Mouse (Mus musculus): ENCODE data around the gene Stk32b. TPM values are rescaled to one million over a fixed set of nuclear protein-coding genes. Genes with fewer than 3 reads are reported as not detected.

Gene Stk32b
- total RNA-seq, 1 experiment = 0.13 TPM

DNA sequence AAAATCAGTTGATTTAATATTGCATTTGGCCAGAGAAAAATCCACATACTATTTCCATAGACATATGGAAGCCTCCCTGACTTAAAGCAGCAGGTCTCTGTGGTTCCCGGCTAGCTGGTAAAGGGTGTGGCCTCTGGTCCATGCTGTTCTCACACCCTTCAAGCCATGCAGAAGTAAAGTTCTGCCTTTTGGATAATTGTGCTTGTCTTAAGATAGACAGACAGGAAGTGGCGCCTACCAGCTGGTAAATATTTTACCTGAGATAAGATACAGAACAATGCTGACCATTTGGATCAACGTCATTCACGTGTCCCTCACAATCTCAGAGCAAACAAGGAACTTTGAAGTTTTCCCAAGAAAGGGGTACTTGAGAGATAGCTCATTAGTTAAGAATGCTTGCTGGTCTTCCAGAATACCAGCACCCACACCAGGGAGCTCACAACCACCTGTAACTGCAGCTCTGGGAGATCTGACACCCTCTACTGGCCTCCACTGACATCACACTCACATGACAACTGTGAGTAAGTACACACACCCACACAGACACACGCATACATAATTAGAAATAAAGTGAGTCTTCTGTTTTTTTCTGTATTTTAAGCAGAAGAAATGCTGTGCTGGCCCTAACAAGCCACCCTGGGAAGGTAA is 7.6 kb downstream of the Stk32b start:
- no peak overlapping the region for H3K4me3 ChIP-seq (ENCODE audit: insufficient read depth in 1 of 2, low read depth in 1 of 2, low read length in 2 of 2, poor library complexity in 1 of 2, severe bottlenecking in 1 of 2)
- no peaks in the 10 kb centered on the region for H3K9me3 ChIP-seq (ENCODE audit: control insufficient read depth, insufficient read depth, low read depth, low read length)
- H3K36me3 ChIP-seq (ENCODE audit: control insufficient read depth, insufficient read depth, low read length, poor library complexity, severe bottlenecking) = no peaks in the 10 kb centered on the region
- H3K4me1 ChIP-seq (ENCODE audit: control insufficient read depth in 2 of 2, insufficient read depth in 2 of 2, low read length in 2 of 2, poor library complexity in 1 of 2) = no peaks in the 10 kb centered on the region
- TF ChIP-seq ZC3H11A (IDR thresholded peaks at IDR 0.05; ENCODE audit: borderline replicate concordance, low read depth, low read length) (no peak), CHD2 (IDR thresholded peaks at IDR 0.05; ENCODE audit: low read depth, low read length) (no peak), MAFK (IDR thresholded peaks at IDR 0.05; ENCODE audit: insufficient read depth, low read depth, low read length) (no peak), ZNF384 (IDR thresholded peaks at IDR 0.05; ENCODE audit: low read depth, low read length) (no peak), HCFC1 (IDR thresholded peaks at IDR 0.05; ENCODE audit: borderline replicate concordance, insufficient read depth, low read length) (no peak)
- H3K27ac ChIP-seq (ENCODE audit: insufficient read depth, low read depth, low read length, poor library complexity, severe bottlenecking) = no peak overlapping the region
- in situ Hi-C loops (cut with MboI; ENCODE audit: low sequenced_read_pairs in 2 of 2, unreplicated experiment in 2 of 2) = loop anchor here in 1 of 2 experiments (25.0 kb wide), 1 partner anchor 422 kb away; no protein-coding TSS in a partner anchor
- DNase-seq (ENCODE audit: low read depth, low spot score) = no peak
- H3K9ac ChIP-seq (ENCODE audit: insufficient read depth, low read depth, low read length, poor library complexity, severe bottlenecking) = no peak overlapping the region

DNA sequence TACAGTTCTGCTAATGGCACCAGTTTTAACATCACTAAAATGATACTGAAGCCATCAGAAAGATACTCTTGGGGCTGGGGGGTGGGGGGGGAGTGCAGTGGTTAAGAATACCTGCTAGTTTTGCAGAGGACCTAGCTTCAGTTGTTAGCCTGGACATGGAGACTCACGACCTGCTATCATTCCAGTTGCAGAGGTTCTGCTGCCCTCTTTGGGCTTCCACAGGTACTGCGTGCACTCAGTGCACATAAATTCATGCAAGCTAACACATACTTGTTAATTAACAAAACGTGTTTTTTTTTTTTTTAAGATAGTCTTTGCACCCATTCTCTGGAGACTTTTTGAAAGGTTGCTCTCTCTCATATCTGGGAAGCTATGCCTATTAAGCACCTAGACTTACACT is 8.8 kb downstream of the Stk32b start:
- in situ Hi-C loops (cut with MboI; ENCODE audit: low sequenced_read_pairs in 2 of 2, unreplicated experiment in 2 of 2) = loop anchor here in 1 of 2 experiments (25.0 kb wide), 1 partner anchor 421 kb away; no protein-coding TSS in a partner anchor
- TF ChIP-seq HCFC1 (IDR thresholded peaks at IDR 0.05; ENCODE audit: borderline replicate concordance, insufficient read depth, low read length) (no peak), ZC3H11A (IDR thresholded peaks at IDR 0.05; ENCODE audit: borderline replicate concordance, low read depth, low read length) (peak; percentile 71)
- Histone ChIP-seq H3K4me1 (ENCODE audit: control insufficient read depth in 2 of 2, insufficient read depth in 2 of 2, low read length in 2 of 2, poor library complexity in 1 of 2) (no peaks in the 10 kb centered on the region), H3K9me3 (ENCODE audit: control insufficient read depth, insufficient read depth, low read depth, low read length) (no peaks in the 10 kb centered on the region), H3K27ac (ENCODE audit: insufficient read depth, low read depth, low read length, poor library complexity, severe bottlenecking) (no peak overlapping the region), H3K9ac (ENCODE audit: insufficient read depth, low read depth, low read length, poor library complexity, severe bottlenecking) (no peak overlapping the region), H3K36me3 (ENCODE audit: control insufficient read depth, insufficient read depth, low read length, poor library complexity, severe bottlenecking) (no peaks in the 10 kb centered on the region), H3K4me3 (ENCODE audit: insufficient read depth in 1 of 2, low read depth in 1 of 2, low read length in 2 of 2, poor library complexity in 1 of 2, severe bottlenecking in 1 of 2) (no peak overlapping the region)
- peak; percentile 21 for DNase-seq (ENCODE audit: low read depth, low spot score)

DNA sequence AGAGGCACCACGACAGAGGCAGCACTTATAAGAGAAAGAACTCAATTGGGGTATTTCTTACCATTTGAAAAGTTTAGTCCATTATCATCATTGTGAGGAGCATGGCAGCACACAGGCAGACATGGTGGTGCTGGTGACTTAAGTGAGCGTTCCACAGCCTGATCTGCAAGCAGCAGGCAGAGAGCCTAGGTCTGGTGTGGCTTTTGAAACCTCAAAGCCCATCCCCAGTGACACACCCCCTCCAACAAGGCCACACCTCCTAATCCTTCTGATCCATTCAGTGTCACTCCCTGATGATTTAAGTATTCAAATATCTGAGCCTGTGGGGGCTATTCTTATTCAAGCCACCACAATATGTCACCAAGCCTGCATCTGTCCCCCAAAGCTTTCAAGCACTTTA is 12.0 kb downstream of the Stk32b start:
- Histone ChIP-seq H3K4me3 (ENCODE audit: insufficient read depth in 1 of 2, low read depth in 1 of 2, low read length in 2 of 2, poor library complexity in 1 of 2, severe bottlenecking in 1 of 2) (no peak overlapping the region), H3K9ac (ENCODE audit: insufficient read depth, low read depth, low read length, poor library complexity, severe bottlenecking) (no peak overlapping the region), H3K36me3 (ENCODE audit: control insufficient read depth, insufficient read depth, low read length, poor library complexity, severe bottlenecking) (no peaks in the 10 kb centered on the region), H3K27ac (ENCODE audit: insufficient read depth, low read depth, low read length, poor library complexity, severe bottlenecking) (no peak overlapping the region), H3K4me1 (ENCODE audit: control insufficient read depth in 2 of 2, insufficient read depth in 2 of 2, low read length in 2 of 2, poor library complexity in 1 of 2) (no peaks in the 10 kb centered on the region), H3K9me3 (ENCODE audit: control insufficient read depth, insufficient read depth, low read depth, low read length) (no peaks in the 10 kb centered on the region)
- no peak for DNase-seq (ENCODE audit: low read depth, low spot score)
- in situ Hi-C loops (cut with MboI; ENCODE audit: low sequenced_read_pairs in 2 of 2, unreplicated experiment in 2 of 2) = loop anchor here in 1 of 2 experiments (25.0 kb wide), 1 partner anchor 418 kb away; no protein-coding TSS in a partner anchor
- TF ChIP-seq ZNF384 (IDR thresholded peaks at IDR 0.05; ENCODE audit: low read depth, low read length) = no peak
- no peak for TF ChIP-seq MAFK (IDR thresholded peaks at IDR 0.05; ENCODE audit: insufficient read depth, low read depth, low read length)
- no peak for TF ChIP-seq ZC3H11A (IDR thresholded peaks at IDR 0.05; ENCODE audit: borderline replicate concordance, low read depth, low read length)
- no peak for TF ChIP-seq CHD2 (IDR thresholded peaks at IDR 0.05; ENCODE audit: low read depth, low read length)
- no peak for TF ChIP-seq HCFC1 (IDR thresholded peaks at IDR 0.05; ENCODE audit: borderline replicate concordance, insufficient read depth, low read length)

GRCm38 (mm10) chr5:37699757-37700156 is 17.2 kb downstream of the Stk32b start:
- Histone ChIP-seq H3K36me3 (ENCODE audit: control insufficient read depth, insufficient read depth, low read length, poor library complexity, severe bottlenecking) (no peaks in the 10 kb centered on the region), H3K9me3 (ENCODE audit: control insufficient read depth, insufficient read depth, low read depth, low read length) (no peaks in the 10 kb centered on the region), H3K4me1 (ENCODE audit: control insufficient read depth in 2 of 2, insufficient read depth in 2 of 2, low read length in 2 of 2, poor library complexity in 1 of 2) (no peaks in the 10 kb centered on the region), H3K4me3 (ENCODE audit: insufficient read depth in 1 of 2, low read depth in 1 of 2, low read length in 2 of 2, poor library complexity in 1 of 2, severe bottlenecking in 1 of 2) (no peak overlapping the region), H3K27ac (ENCODE audit: insufficient read depth, low read depth, low read length, poor library complexity, severe bottlenecking) (no peak overlapping the region), H3K9ac (ENCODE audit: insufficient read depth, low read depth, low read length, poor library complexity, severe bottlenecking) (no peak overlapping the region)
- no peak for DNase-seq (ENCODE audit: low read depth, low spot score)
- TF ChIP-seq ZNF384 (IDR thresholded peaks at IDR 0.05; ENCODE audit: low read depth, low read length) (no peak), ZC3H11A (IDR thresholded peaks at IDR 0.05; ENCODE audit: borderline replicate concordance, low read depth, low read length) (no peak), MAFK (IDR thresholded peaks at IDR 0.05; ENCODE audit: insufficient read depth, low read depth, low read length) (no peak), HCFC1 (IDR thresholded peaks at IDR 0.05; ENCODE audit: borderline replicate concordance, insufficient read depth, low read length) (no peak), CHD2 (IDR thresholded peaks at IDR 0.05; ENCODE audit: low read depth, low read length) (no peak)
- in situ Hi-C loops (cut with MboI; ENCODE audit: low sequenced_read_pairs in 2 of 2, unreplicated experiment in 2 of 2) = loop anchor here in 1 of 2 experiments (25.0 kb wide), 1 partner anchor 412 kb away; no protein-coding TSS in a partner anchor

Measured in ES-E14 (cell line).